Mouse (Mus musculus) ES-Bruce4 (cell line): ENCODE results near the gene Ing2. TPM values are rescaled to one million over a fixed set of nuclear protein-coding genes. Genes with fewer than 3 reads are reported as not detected.

Source experiments
- H3K27ac ChIP-seq: 2 replicates; pipeline ENCODE4 v1.5.1; 2012; ENCODE audit warnings: low read length, inconsistent platforms; ENCODE audit not compliant: insufficient read depth
- H3K27me3 ChIP-seq: 2 replicates; pipeline ENCODE4 v1.6.1; 2012; ENCODE audit warnings: mild to moderate bottlenecking, low read length, inconsistent platforms; ENCODE audit not compliant: control insufficient read depth, poor library complexity, insufficient read depth, severe bottlenecking
- H3K36me3 ChIP-seq: 2 replicates; pipeline ENCODE4 v1.6.1; 2012; ENCODE audit warnings: inconsistent platforms, mild to moderate bottlenecking, low read length, moderate library complexity; ENCODE audit not compliant: control insufficient read depth, poor library complexity, insufficient read depth, severe bottlenecking
- H3K4me1 ChIP-seq: one replicate; pipeline ENCODE4 v1.8.1; 2011; ENCODE audit warnings: low read length; ENCODE audit not compliant: control insufficient read depth, insufficient read depth
- H3K4me3 ChIP-seq: 2 replicates; pipeline ENCODE4 v1.5.1; 2011; ENCODE audit warnings: low read depth, mild to moderate bottlenecking, low read length
- H3K9ac ChIP-seq: 2 replicates; pipeline ENCODE4 v1.6.1; 2012; ENCODE audit warnings: low read depth, mild to moderate bottlenecking, inconsistent platforms; ENCODE audit not compliant: poor library complexity, severe bottlenecking
- H3K9me3 ChIP-seq: replicated peaks from 2 replicates; pipeline ENCODE4 v1.6.1; 2012; ENCODE audit warnings: mild to moderate bottlenecking, low read length, inconsistent platforms; ENCODE audit not compliant: control insufficient read depth, poor library complexity, insufficient read depth, severe bottlenecking
- CTCF ChIP-seq: IDR thresholded peaks from one replicate; pipeline ENCODE4 v1.8.1; 2011; ENCODE audit warnings: low read depth, low read length
- EP300 ChIP-seq: IDR thresholded peaks from 2 replicates; pipeline ENCODE4 v1.6.1; 2011; ENCODE audit warnings: low read depth, low read length; ENCODE audit not compliant: insufficient read depth
- POLR2A ChIP-seq: IDR thresholded peaks from one replicate; pipeline ENCODE4 v1.8.1; 2011; ENCODE audit warnings: low read length; ENCODE audit not compliant: insufficient read depth
- polyA plus RNA-seq: library from polyadenylated mRNA; stranded (reverse); fragments of >200 nt; gene quantifications from 2 replicates; pipeline ENCODE4 v1.2.4, GENCODE M21; 2011; ENCODE audit warnings: low read depth; ENCODE audit not compliant: missing spikeins, insufficient read depth, insufficient read length

Gene Ing2
- polyA plus RNA-seq, 1 experiment: 25.3 TPM

GRCm38 (mm10) chr8:47673317-47674139 is 1.8 kb downstream of the Ing2 start:
- H3K9ac ChIP-seq: peak overlapping the region; percentile 97
- TF ChIP-seq CTCF (no peak), POLR2A (peak; percentile 50), EP300 (peak; percentile 38; the same call in 1 of the 2 replicates)
- no peaks in the 10 kb centered on the region for H3K4me1 ChIP-seq
- no peaks in the 10 kb centered on the region for H3K27me3 ChIP-seq
- no peak overlapping the region for H3K27ac ChIP-seq
- H3K4me3 ChIP-seq: peak overlapping the region; percentile 87
- H3K36me3 ChIP-seq: peaks cover 9% of the 10 kb centered on the region
- H3K9me3 ChIP-seq: no peaks in the 10 kb centered on the region

- TF ChIP-seq POLR2A: no peak
- no peak for TF ChIP-seq EP300
- TF ChIP-seq CTCF: no peak
Measured at GRCm38 (mm10) chr8:47664231-47664785, 11.0 kb downstream of the Ing2 start.

GRCm38 (mm10) chr8:47663201-47663600 is 12.2 kb downstream of the Ing2 start:
- H3K36me3 ChIP-seq: peaks cover 6% of the 10 kb centered on the region
- H3K9ac ChIP-seq: no peak overlapping the region
- H3K27ac ChIP-seq: no peak overlapping the region
- TF ChIP-seq EP300: 0 out of 2 replicates have a peak, but pooled peaks have one; percentile 10
- TF ChIP-seq CTCF: no peak
- no peaks in the 10 kb centered on the region for H3K4me1 ChIP-seq
- H3K4me3 ChIP-seq: no peak overlapping the region
- no peaks in the 10 kb centered on the region for H3K9me3 ChIP-seq
- H3K27me3 ChIP-seq: no peaks in the 10 kb centered on the region

More at GRCm38 (mm10) chr8:47664231-47664785, 11.0 kb downstream of the Ing2 start:
- Histone ChIP-seq H3K9me3 (no peaks in the 10 kb centered on the region), H3K9ac (no peak overlapping the region), H3K27ac (no peak overlapping the region), H3K27me3 (no peaks in the 10 kb centered on the region), H3K4me3 (no peak overlapping the region), H3K4me1 (no peaks in the 10 kb centered on the region), H3K36me3 (peaks cover 14% of the 10 kb centered on the region)

- peaks cover 1% of the 10 kb centered on the region for H3K36me3 ChIP-seq
- no peaks in the 10 kb centered on the region for H3K4me1 ChIP-seq
- no peaks in the 10 kb centered on the region for H3K27me3 ChIP-seq
- no peak for TF ChIP-seq POLR2A
- TF ChIP-seq EP300: no peak
- H3K4me3 ChIP-seq: no peak overlapping the region
- no peak overlapping the region for H3K27ac ChIP-seq
- no peak overlapping the region for H3K9ac ChIP-seq
- no peaks in the 10 kb centered on the region for H3K9me3 ChIP-seq
Measured at GRCm38 (mm10) chr8:47662716-47663115, 12.6 kb downstream of the Ing2 start.

GRCm38 (mm10) chr8:47660394-47660793 is 15.0 kb downstream of the Ing2 start:
- no peaks in the 10 kb centered on the region for H3K27me3 ChIP-seq
- no peak overlapping the region for H3K27ac ChIP-seq
- H3K4me3 ChIP-seq: no peak overlapping the region
- no peak overlapping the region for H3K9ac ChIP-seq
- no peaks in the 10 kb centered on the region for H3K9me3 ChIP-seq
- H3K4me1 ChIP-seq: no peaks in the 10 kb centered on the region
- TF ChIP-seq POLR2A (no peak), EP300 (no peak), CTCF (no peak)
- no peaks in the 10 kb centered on the region for H3K36me3 ChIP-seq

- Histone ChIP-seq H3K9me3 (no peaks in the 10 kb centered on the region), H3K36me3 (no peaks in the 10 kb centered on the region), H3K4me1 (no peaks in the 10 kb centered on the region), H3K27me3 (no peaks in the 10 kb centered on the region), H3K9ac (no peak overlapping the region), H3K4me3 (no peak overlapping the region), H3K27ac (no peak overlapping the region)
- TF ChIP-seq CTCF: no peak
- no peak for TF ChIP-seq EP300
- no peak for TF ChIP-seq POLR2A
Measured at GRCm38 (mm10) chr8:47659463-47659862, 15.9 kb downstream of the Ing2 start.
